Mouse (Mus musculus) forebrain, embryonic 10.5 days (tissue): Measurements from ENCODE around the gene Lin7b. TPM values are rescaled to one million over a fixed set of nuclear protein-coding genes. Genes with fewer than 3 reads are reported as not detected.

Experiments used
- DNase-seq: peaks from one replicate; pipeline ENCODE4 v3.0.0-alpha.2; 2017; ENCODE audit warnings: low spot score; ENCODE audit errors: extremely low spot score
- H3K27ac ChIP-seq: fragments of 300-500 bp; sonication (generic); 2 replicates; pipeline ENCODE4 v1.5.1; 2016; ENCODE audit warnings: mild to moderate bottlenecking
- H3K27me3 ChIP-seq: fragments of 300-500 bp; sonication (generic); 2 replicates; pipeline ENCODE4 v1.6.1; 2016; ENCODE audit warnings: mild to moderate bottlenecking; ENCODE audit not compliant: poor library complexity, severe bottlenecking
- H3K36me3 ChIP-seq: fragments of 300-500 bp; sonication (generic); replicated peaks from 2 replicates; pipeline ENCODE4 v1.6.1; 2016; ENCODE audit warnings: mild to moderate bottlenecking, moderate library complexity
- H3K4me1 ChIP-seq: fragments of 300-500 bp; sonication (generic); 2 replicates; pipeline ENCODE4 v1.6.1; 2016
- H3K4me3 ChIP-seq: fragments of 300-500 bp; sonication (generic); 2 replicates; pipeline ENCODE4 v1.5.1; 2016; ENCODE audit warnings: mild to moderate bottlenecking, moderate library complexity
- H3K9me3 ChIP-seq: fragments of 300-500 bp; sonication (generic); 2 replicates; pipeline ENCODE4 v1.6.1; 2016; ENCODE audit warnings: mild to moderate bottlenecking, moderate library complexity
- WGBS: fragments of 180-500 bp; shearing (Covaris S2); methylation state at CpG from one replicate; pipeline ENCODE4 v1.1.7; 2016; 5-methylcytosine and 5-hydroxymethylcytosine counted together
- polyA plus RNA-seq: library from polyadenylated mRNA; unstranded; fragments of >200 nt; fragmentation: Nextera tagmentation; extraction: Ambion mirVana; gene quantifications from 2 replicates; pipeline ENCODE4 v1.2.1, GENCODE M21; 2016

The Lin7b gene
- polyA plus RNA-seq, 1 experiment from 2014 or later = 0.81 TPM

GRCm38 (mm10) chr7:45372371-45372770 lies 2.0 kb upstream of the Lin7b start:
- Histone ChIP-seq H3K27ac (no peak overlapping the region), H3K4me3 (no peak overlapping the region), H3K36me3 (peaks cover 59% of the 10 kb centered on the region), H3K4me1 (peaks cover 35% of the 10 kb centered on the region), H3K9me3 (no peaks in the 10 kb centered on the region), H3K27me3 (peaks cover 29% of the 10 kb centered on the region)
- no peak for DNase-seq
- 88% methylated on average over 5 of the region's 5 CpGs for WGBS

DNA sequence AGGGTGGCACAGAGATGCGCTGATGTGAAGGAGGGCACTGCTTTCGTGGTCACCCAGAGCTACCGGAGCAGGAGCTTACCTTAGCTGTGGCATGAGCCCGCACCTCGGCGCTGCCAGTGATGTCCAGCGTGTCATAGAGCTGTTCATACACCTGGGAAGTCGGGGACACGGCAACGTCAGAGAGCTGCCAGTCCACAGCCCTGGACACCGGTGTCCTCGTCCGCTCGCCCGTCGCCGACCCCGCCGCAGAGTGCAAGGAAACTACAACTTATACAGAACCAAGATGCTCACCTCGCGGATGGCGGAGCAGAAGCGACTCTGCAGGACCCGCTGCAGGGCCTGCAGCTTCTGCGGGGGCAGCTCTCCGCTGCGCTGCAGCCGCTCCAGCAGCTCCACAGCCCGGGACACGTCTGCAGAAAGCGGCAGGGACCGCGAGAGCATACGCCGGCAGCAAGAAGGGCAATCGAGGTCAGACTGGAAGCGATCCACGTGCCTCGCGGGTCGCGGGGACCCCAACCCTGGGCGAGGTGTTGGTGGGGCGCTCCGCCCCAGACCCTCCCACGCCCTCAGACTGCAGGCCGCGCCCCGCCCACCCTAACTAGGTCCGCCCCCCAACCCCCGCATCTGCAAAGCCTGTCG lies 428 bp downstream of the Lin7b start:
- DNase-seq = peak; percentile 44
- peak overlapping the region; percentile 54 for H3K27ac ChIP-seq
- 10% methylated on average over 52 of the region's 52 CpGs for WGBS

DNA sequence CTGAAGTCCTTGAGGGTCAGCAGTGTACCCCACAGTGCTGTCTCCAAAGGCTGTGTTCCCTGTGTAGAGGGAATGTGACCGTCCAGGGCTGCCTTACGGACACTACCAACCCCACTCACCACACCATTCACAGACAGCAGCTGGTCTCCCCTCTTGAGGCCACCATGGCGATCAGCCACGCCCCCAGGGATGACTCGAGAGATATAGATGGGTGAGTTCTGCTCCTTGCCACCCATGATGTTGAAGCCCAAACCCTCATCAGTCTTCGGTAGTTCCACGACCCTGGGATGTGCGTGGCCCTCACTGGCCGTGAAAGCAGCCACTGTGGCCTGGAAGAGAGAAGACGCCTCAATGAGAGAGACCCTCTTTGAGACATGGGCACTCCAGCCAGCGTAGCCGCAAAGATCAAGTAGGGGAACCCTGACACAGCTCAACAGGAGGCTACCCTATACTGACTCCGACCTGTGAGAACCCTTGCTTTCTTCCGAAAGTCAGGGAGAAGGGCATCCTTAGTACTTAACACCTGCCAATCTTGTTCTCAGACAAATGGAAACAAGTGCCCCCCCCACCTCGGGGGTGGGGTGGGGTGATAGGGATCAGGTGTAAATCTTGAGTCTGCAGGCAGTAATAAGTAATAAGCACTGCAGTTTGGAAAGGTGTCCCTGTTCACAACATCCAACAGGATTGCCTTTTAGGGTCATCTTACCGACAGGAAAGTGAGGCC lies 1.2 kb downstream of the Lin7b start:
- Histone ChIP-seq H3K9me3 (no peaks in the 10 kb centered on the region), H3K4me1 (peaks cover 53% of the 10 kb centered on the region), H3K27ac (no peak overlapping the region), H3K36me3 (peaks cover 29% of the 10 kb centered on the region), H3K27me3 (peaks cover 55% of the 10 kb centered on the region), H3K4me3 (peak overlapping the region; percentile 60)
- DNase-seq = no peak
- 75% methylated on average over 16 of the region's 16 CpGs for WGBS

More for the DNA sequence above, 428 bp downstream of the Lin7b start:
- H3K36me3 ChIP-seq = peaks cover 36% of the 10 kb centered on the region
- H3K27me3 ChIP-seq = peaks cover 47% of the 10 kb centered on the region
- peak overlapping the region; percentile 60 for H3K4me3 ChIP-seq
- no peaks in the 10 kb centered on the region for H3K9me3 ChIP-seq
- H3K4me1 ChIP-seq = peaks cover 53% of the 10 kb centered on the region

- Histone ChIP-seq H3K9me3 (no peaks in the 10 kb centered on the region), H3K4me3 (peak overlapping the region; percentile 80), H3K27ac (peak overlapping the region; percentile 89), H3K27me3 (peaks cover 65% of the 10 kb centered on the region), H3K4me1 (peaks cover 53% of the 10 kb centered on the region), H3K36me3 (peaks cover 19% of the 10 kb centered on the region)
- DNase-seq = no peak
- WGBS = 78% methylated on average over 15 of the region's 15 CpGs
Observed at GRCm38 (mm10) chr7:45368178-45368577, 2.2 kb downstream of the Lin7b start.

- Histone ChIP-seq H3K27ac (peak overlapping the region; percentile 89), H3K4me1 (peaks cover 62% of the 10 kb centered on the region), H3K9me3 (no peaks in the 10 kb centered on the region), H3K27me3 (peaks cover 74% of the 10 kb centered on the region), H3K4me3 (peak overlapping the region; percentile 80), H3K36me3 (peaks cover 10% of the 10 kb centered on the region)
- WGBS = under 1% methylated on average over 70 of the region's 70 CpGs
- peak; percentile 98 for DNase-seq
Observed at GRCm38 (mm10) chr7:45367020-45367880, 3.1 kb downstream of the Lin7b start.

GRCm38 (mm10) chr7:45366652-45367019 lies 3.7 kb downstream of the Lin7b start, which contains the start of gene Ppfia3:
Gene Ppfia3 (minus strand): TSS chr7:45367019.
- no peak for DNase-seq
- H3K4me3 ChIP-seq = peak within 1 kb of the TSS; percentile 80
- 0% methylated on average over 25 of the region's 26 CpGs for WGBS
- peaks cover 80% of the 10 kb centered on the region for H3K27me3 ChIP-seq
- H3K4me1 ChIP-seq = peaks cover 67% of the 10 kb centered on the region
- peak within 1 kb of the TSS; percentile 89 for H3K27ac ChIP-seq
- no peaks in the 10 kb centered on the region for H3K9me3 ChIP-seq
- H3K36me3 ChIP-seq = peaks cover 4% of the 10 kb centered on the region

GRCm38 (mm10) chr7:45365742-45366651 lies 4.4 kb downstream of the Lin7b start:
- H3K27me3 ChIP-seq = peaks cover 86% of the 10 kb centered on the region
- DNase-seq = peak; percentile 52
- H3K9me3 ChIP-seq = no peaks in the 10 kb centered on the region
- H3K36me3 ChIP-seq = no peaks in the 10 kb centered on the region
- H3K4me3 ChIP-seq = peak overlapping the region; percentile 80
- peaks cover 67% of the 10 kb centered on the region for H3K4me1 ChIP-seq
- peak overlapping the region; percentile 89 for H3K27ac ChIP-seq
- WGBS = 2% methylated on average over 35 of the region's 35 CpGs

DNA sequence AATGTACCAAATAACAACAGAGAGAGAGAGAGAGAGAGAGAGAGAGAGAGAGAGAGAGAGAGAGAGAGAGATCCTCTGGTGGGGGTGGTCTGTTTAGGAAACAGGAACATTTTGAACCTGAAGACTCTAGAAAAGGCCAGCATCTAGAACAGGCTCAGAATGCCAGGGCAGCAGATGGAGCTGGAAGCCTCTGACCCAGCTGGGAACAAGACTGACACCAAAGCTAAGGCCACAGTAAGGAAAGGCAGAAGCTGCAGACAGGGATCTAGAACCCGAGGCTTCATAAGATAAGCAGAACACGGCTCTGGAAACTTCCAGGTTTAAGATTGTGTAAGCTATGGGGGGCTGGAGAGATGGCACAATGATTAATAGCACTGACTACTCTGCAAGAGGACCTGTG lies 6.4 kb downstream of the Lin7b start:
- Histone ChIP-seq H3K4me3 (no peak overlapping the region), H3K4me1 (peaks cover 54% of the 10 kb centered on the region), H3K27ac (no peak overlapping the region), H3K27me3 (peaks cover 89% of the 10 kb centered on the region), H3K9me3 (no peaks in the 10 kb centered on the region), H3K36me3 (no peaks in the 10 kb centered on the region)
- DNase-seq = no peak
- 89% methylated on average over 2 of the region's 2 CpGs for whole genome bisulfite sequencing

DNA sequence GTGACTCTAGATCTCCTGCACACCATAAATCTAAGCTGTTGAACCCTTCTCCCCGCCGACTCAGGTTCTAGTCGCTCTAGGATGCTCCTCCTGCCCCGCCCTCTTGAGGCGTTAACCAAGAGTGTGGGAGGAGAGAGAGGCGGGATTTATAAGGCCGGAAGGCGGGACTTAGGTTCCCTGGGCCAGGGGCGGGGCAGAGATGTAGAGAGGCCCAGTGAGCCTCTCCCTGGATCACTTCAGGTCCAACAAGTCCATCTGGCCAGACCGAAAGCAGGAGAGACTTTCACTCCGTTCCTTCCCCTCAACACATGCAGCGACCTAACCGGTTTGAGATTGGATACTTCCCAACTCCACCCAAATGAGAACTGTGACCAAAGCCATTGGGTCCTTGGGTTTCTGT lies 7.6 kb downstream of the Lin7b start:
- H3K4me3 ChIP-seq = peak overlapping the region; percentile 68; the same call in 1 of the 2 replicates
- H3K27me3 ChIP-seq = peaks cover 77% of the 10 kb centered on the region
- no peaks in the 10 kb centered on the region for H3K9me3 ChIP-seq
- H3K4me1 ChIP-seq = peaks cover 46% of the 10 kb centered on the region
- 7% methylated on average over 13 of the region's 13 CpGs for WGBS
- DNase-seq = peak; percentile 57
- H3K27ac ChIP-seq = no peak overlapping the region
- peaks cover under 1% of the 10 kb centered on the region; the same call in 1 of the 2 replicates for H3K36me3 ChIP-seq

GRCm38 (mm10) chr7:45361243-45361804 lies 9.1 kb downstream of the Lin7b start:
- DNase-seq = peak; percentile 89
- peaks cover 7% of the 10 kb centered on the region; the same call in 1 of the 2 replicates for H3K36me3 ChIP-seq
- H3K9me3 ChIP-seq = no peaks in the 10 kb centered on the region
- peaks cover 36% of the 10 kb centered on the region for H3K4me1 ChIP-seq
- peaks cover 71% of the 10 kb centered on the region for H3K27me3 ChIP-seq
- peak overlapping the region; percentile 86 for H3K27ac ChIP-seq
- peak overlapping the region; percentile 68 for H3K4me3 ChIP-seq
- WGBS = under 1% methylated on average over 43 of the region's 43 CpGs

- peak overlapping the region; percentile 68 for H3K4me3 ChIP-seq
- peaks cover 11% of the 10 kb centered on the region; the same call in 1 of the 2 replicates for H3K36me3 ChIP-seq
- H3K27me3 ChIP-seq = peaks cover 68% of the 10 kb centered on the region
- 54% methylated on average over 18 of the region's 18 CpGs for WGBS
- H3K4me1 ChIP-seq = peaks cover 28% of the 10 kb centered on the region
- H3K27ac ChIP-seq = no peak overlapping the region
- no peak for DNase-seq
- H3K9me3 ChIP-seq = no peaks in the 10 kb centered on the region
Observed at GRCm38 (mm10) chr7:45360404-45361125, 9.8 kb downstream of the Lin7b start.
